Mouse (Mus musculus): ENCODE measurements at regions not wholly inside any gene's neighbourhood (a gene's known extent, or its start where the extent isn't known, plus 50 kb on each side); places are given as distances from the start of the nearest gene placed in this dataset.
A peak's percentile ranks its signal among the peaks of the same experiment; 100 is the strongest.

DNA sequence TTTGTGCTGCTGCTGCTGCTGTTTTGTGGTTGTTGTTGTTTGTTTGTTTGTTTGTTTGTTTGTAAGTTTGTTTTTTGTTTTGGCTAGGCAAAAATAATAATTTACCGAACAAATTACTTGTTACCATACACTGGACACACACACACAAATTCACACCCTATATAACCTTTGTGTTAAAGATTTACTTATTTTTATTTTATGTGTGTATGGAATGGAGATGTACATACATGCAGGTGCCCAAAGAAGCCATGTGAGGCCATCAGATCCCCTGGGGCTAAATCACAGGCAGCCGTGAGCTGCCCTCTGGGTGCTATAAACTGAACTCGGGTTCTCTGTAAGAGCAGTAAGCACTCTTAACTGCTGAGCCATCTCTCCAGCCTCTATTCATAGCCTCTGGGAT, 56.0 kb downstream of the Pttg1 start:
- no peak for DNase-seq

DNA sequence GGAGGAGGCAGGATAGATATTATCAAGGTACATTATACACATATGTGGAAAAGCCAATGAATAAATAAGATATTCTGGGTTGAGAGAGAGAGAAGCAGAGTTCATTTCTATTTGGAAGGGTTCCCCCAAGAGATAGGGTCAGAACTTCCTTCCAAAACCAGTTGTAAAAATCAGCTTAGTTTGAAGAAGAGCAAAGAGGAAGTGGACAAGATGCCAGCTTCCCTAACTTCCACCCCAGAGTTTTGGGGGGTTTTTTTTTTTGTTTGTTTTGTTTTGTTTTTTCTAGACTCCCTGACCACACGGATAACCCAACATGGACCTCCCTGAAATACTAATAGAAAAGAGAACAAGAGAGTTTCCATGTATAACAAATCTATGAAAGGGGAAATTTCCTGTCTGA, 57.7 kb downstream of the Pttg1 start:
- no peak for DNase-seq

DNA sequence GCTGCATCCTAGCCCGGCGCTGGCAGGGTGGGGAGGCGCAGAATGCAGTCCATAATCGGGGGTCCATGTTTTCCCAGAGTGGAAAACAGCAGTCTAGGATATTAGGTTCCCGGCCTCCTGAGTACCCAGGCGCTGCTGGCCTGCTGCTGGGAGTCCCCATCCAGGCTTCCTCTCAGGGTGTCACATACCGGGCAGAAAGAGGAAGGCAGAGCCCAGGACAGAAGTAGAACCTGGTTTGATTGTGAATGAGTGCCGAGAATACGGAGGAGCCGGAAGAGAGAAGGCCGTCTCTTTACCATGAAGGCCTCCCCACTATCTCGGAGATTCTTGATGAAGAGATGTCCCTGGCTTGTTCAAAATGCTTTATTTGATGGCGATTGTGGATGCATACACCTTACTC, 64.2 kb downstream of the Pttg1 start:
- no peak for DNase-seq

DNA sequence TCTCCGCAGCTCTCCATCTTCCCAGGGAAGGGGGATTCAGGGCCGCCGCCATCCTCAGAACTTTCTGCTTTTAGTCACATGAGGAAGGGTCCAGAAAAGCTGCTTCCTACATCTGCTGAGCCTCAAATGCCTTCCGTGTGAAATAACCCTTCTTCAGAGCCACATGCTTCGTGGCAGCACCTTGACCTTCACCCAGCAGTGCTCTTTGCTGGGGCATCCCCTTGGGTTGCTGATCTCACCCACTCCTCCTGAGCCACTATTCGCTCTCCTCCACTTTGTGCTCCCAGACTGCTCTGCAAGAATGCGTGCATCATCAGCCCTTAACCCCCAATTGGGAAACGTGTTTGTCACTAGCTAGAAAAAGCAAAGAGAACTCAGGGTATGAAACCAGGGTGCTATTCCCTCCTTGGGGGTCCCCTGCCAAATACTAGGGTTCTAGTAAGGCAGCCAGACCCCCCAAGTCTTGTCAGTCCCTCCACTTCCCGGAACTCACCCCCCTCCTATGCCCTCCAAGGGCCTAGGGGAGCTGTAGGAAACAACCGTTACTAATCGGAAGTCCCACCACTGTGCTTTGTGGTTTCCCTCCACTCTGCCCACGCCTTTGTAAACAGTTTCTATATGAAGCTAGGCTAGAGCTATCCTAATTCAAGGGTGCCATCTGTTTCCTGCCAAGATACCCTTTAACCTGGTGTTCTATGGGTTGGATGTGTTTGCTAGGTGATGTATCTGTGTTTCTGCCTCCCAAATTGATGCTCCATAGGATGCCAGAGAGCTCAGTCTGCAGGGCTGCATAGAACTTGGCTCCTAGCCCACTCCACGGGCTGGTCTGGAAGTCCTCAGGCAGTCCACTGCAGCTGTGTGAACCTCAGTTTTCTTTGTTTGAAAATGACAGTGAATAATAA, 67.4 kb downstream of the Pttg1 start:
- DNase-seq, result no peak

DNA sequence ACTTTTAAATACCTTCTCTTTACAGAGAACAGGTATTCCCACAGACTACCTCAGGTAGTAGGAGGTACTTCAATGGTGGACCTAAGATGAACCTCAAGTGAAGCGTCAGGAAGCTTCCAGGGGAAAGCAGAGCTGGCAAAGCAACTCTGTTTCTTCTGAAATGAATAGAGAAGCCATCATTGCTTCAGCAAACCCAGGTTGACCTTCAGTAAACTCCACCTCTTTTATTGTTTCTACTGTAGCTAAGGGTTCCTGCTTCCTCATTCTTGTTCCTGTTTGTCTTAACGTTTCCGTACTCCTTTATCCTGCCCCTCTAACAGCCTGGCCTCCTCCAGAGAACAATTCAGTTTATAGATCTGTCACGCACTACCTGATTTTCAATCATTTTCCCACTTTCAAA, 72.4 kb downstream of the Pttg1 start:
- DNase-seq, result no peak

DNA sequence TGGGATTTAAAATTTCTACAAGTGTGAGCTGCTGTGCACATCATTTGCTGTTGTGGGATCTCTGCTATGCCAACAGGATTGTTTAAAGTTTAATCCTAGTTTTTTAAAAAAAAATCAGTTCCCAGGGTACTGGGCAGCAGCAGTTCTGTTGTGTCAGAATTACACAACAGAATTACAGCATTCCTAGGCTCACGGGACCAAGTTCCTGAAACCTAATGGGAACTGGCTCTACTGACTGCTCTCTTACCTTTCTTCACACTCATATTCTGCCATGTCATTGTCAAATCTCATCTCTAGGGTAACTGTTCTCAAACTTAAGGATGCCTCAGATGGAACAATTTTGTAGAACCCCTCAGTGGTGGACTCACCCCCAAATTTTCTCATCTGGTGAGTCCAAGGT, 73.0 kb downstream of the Pttg1 start:
- DNase-seq, result no peak

DNA sequence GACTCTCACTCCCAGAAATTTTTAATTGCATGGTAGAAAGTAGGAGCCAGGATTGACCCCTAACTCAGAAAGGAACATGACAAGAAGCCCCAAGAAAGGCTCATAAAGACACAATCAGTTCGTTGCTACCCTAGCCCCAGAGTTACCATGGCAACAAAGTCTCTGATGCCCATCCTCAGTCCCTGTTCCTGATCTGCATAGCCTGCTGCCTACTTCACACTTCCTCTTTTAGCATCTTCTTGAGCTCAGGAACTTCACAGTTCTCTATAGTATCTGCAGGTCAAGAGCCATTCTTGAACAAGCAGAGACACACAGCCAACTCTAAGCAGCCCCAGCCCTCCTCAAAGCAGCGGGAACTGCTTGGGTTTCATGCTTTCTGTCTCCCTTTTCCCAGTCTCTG, 74.2 kb downstream of the Pttg1 start:
- DNase-seq, result no peak

DNA sequence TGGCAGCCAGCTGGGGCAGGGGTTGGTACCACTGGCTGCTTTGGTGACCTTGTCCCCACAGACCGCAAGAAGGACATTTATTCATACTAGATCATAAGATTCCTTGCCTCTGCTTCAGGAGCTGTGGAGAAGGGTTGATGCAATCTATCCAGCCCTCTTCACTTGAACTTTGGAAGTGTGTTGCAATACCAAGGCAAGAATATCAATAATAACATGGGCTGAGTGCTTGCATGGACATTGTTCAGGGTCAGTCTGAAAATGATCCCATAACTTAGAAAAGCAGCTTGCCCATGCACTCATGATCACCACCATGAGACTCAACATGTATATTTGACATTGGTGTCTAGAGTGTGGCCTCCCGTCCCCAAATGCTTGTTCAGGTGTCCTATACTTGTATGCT, 74.7 kb downstream of the Pttg1 start:
- no peak for DNase-seq

DNA sequence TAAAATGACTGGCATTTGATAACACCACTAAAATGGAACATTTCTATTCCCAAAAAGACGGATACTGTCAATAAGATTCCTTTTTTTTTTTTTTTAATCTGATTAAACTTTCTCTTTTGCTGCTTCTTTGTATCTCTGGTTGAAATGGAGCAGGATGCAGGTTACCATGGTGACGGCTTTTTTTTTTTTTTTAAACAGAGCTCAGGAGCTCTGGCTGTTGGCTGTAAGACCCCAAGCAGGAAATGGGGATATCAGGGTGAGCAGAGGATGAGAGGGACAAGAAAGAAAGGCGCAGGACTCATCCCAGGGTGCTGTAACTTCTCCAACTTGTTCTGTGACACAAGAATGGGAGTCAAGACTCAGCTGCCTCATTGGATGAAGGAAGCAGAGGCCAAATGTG, 75.8 kb downstream of the Pttg1 start:
- no peak for DNase-seq

DNA sequence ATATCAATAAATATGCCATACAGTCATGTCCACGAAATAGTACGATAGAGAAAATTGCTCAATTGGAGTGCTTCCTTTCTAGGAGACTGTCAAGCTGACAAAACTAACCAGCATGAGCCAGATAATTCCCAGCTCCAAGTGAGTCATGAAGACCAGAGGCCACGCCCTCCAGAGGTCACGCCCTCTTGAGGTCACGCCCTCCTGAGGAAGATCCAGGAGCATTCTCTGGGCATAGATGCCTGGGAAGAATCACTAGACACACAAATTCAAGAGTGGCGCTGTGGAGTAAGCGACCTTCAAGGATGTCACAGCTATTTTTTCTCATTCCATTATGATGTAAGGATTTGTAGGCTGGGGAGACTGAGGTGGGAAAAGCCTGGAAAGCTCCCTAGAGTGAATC, 76.5 kb downstream of the Pttg1 start:
- DNase-seq, result no peak

DNA sequence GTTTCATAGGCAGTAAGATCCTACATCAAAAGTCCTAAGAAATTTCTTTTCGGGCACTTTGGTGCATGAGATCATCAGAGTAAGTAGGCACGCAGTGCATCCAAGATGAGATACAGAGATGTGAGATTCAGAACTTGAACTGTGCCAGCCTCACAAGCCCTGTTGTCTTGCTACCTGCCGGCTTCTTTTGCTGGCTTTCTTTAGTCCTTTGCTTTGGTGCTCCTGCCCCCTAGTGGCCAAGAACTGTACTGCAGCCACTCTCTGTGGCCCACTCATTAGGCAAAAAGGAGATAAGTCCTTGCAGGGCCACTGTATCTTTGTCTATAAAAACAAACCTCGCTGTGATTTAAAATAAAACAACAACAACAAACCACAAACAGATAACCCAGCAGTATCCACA, 77.5 kb downstream of the Pttg1 start:
- peak; percentile 80 for DNase-seq

DNA sequence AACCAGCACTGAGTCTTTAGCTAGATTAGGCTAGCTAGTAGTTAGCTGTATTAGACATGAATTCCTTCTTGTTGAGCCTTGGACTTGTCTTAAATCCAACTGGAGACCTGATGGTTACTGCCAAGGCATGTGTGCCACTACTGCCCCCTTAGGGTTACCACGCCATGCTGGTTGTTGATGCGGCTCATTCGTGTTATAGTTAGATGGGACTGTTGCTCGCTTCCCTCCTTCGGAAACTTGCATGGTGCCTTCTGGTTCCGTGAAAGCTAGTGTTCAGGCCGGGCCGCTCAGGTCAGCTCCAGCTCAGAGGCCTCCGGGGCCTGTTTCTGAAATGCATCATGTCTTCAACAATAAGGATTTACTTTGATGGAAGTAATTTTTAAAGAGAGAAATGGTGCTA, 79.6 kb downstream of the Pttg1 start:
- no peak for DNase-seq

DNA sequence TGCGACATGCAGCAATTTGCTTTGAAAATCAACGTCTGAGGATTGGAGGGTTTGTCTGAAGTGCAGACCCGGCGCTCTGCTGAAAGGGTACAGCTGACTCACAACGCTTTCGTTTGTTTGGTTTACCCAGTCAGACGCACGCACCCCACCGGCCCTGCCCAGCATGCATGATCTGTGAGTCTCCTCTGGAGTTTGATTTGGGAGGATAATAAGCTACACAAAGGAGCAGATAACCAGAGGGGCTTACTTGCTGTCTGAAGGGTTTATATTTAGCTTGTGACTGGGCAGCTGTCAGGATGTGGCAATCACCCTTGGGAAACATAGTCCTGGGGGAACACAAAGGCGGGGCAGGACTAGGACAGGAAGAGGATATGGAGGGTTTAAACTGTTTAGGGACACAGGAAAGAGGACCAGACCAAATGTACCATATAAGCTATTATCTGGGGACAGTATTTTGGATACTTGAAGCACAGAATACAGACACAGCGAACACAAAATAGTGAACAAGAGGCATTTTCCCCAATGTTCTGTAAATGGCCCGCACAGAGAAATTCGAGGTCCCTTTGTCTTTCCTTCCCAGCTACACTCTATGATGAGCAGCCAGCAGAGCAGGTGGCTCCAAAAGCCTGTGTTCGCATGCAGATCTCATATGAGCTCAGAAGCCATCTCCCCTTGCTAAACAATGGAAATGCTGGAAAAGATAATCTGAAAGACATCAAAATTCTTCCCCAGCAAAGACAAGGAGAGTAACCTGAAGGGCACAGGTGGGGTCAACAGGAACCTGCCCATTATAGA, 81.1 kb downstream of the Pttg1 start:
- DNase-seq, result peak; percentile 68

DNA sequence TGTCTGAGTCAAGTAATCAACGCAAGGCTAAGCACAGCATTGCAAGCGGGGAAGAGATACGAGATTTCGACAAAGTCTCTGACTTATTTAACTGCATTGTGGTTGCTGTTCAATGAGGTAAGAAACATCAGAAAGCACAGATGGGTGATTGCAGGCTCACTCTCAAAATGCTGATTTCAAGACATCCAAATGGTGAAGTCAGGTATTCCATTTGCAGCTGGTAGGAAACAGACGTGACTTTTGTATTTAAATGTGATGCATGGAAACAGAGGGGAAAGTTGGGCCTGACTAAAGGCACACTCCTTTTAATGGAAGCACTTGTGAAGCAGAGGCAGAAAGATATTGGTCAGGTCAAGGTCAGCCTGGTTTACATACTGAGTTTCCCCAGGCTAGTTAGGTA, 82.5 kb downstream of the Pttg1 start:
- no peak for DNase-seq

DNA sequence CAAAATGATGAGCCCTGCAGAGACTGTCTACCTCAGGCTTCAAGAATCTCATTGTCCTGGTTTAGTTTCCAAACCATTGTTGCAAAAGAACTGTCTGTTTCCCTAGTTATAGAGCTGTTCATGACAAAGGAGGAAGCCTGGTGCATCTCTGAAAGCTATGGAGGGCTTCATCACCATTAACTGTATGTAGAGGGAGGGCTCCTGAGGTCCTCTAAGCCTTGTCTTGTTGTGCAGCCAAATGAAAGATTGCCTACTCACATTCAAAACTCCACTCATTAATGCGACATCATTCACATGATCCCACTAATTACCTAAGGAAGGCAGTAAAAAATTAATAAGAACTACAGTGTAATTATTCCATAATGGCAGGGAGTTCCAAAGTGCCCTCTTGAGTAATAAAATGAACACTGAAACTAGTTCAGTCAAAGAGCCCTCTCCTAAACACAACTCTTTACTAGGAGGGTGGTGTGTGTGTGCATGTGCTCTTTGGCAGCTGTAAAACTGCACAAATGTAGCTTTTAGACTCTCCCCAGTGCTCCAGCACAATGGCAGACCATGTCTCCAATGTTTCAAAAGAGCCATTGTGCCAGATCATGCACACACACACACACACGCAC, 87.6 kb downstream of the Pttg1 start:
- DNase-seq, result no peak

DNA sequence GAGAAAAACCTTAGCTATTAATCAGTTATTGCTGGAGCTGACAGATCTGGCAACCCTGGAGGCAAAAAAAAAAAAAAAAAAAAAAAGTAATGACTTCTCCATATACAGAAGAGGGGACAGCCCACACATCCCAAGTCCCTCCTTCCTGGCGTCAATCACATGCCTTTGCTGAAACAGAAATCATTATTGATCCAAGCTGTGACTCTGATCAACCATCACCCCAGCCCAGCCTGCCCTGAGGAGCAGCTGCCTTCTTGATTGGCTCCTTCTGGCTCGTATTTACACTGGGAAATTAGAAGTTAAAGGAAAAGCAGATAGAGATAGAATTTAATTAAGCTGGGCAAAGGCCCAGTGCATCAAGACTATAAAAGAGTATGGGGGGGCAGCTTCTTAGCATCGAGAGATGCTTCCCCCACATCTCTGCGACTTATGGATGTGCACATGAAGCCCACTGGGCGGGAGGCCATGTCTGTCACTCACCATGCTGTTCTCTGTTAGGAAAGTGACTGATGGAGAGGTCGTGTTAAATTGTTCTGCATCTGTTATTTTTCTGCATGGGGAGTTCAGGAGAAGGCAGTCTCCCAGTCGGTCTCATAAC, 90.3 kb downstream of the Pttg1 start:
- DNase-seq, result no peak

DNA sequence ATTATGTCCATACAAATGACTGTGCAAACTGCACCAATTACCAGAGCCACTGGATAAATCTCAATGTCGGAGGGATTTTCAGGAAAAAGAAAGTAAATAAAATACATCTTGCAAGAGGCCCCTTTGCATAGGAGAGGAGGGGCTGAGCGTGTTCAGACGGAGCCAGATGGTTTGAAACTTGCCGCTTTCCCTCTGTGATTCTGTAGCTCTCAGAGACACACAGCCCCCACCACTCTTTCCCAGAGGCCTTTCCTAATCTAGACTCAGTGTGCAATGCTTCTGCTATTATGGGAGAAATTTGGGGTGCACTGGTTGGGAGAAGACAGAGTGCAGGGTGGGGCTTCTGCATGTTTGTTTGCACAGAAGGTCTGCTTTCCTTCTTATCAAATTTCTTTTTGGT, 92.5 kb downstream of the Pttg1 start:
- DNase-seq, result no peak

DNA sequence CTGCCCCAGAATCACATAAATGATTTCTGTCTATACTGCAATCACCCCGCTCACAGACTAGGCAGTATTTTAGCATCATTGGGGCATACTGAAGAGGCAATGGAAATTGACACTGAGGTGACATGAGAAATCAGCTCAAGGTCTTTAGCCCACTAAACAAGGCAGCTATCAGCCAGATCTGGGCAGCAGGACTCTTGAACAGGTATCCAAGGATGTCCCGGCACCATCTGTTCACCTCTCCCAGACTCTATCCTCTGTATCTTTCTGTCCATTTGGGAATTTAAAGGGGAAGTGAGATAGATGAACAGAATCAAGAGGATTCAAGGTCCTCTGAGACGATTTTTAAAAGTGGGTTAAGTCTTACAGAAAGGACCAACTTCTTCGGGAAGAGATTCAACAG, 112.1 kb downstream of the Pttg1 start:
- DNase-seq, result no peak
